Mouse (Mus musculus): ENCODE measurements around the gene Armc2.

DNA sequence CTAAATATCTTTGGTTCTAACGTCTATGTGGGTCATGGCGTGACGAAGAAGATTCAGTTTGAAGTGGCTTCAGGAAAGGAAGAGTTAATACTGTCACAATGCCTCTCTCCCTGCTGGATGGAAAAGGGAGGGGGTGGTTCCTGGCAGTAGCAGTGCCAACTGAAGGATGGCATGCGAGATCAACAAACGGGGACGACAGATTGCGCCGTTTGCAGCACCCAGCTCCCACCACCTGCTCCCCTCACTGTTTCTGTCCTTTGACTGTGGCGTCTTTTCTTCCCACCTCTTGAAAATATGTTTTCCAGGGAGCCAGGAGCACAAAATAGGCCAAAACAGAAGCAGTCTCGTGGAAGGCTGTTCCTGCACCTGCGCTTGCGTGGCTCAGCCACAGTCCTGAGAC is 86.3 kb downstream of the Armc2 start:
- no peak for TF ChIP-seq EP300 (IDR thresholded peaks at IDR 0.05; ENCODE audit: low read depth)
- TF ChIP-seq CTCF (IDR thresholded peaks at IDR 0.05; ENCODE audit: low read depth), result no peak
